Mouse (Mus musculus) CD4-positive naive resting alpha-beta T cell, adult 76 days (primary cell): ENCODE results near the gene Olfr221. TPM values are rescaled to one million over a fixed set of nuclear protein-coding genes. Genes with fewer than 3 reads are reported as not detected.

Source experiments
- total RNA-seq: library from RNA; stranded (reverse); gene quantifications from one replicate; pipeline ENCODE4 v1.2.4, GENCODE M21; 2023

Olfr221 gene
- total RNA-seq = not detected

DNA sequence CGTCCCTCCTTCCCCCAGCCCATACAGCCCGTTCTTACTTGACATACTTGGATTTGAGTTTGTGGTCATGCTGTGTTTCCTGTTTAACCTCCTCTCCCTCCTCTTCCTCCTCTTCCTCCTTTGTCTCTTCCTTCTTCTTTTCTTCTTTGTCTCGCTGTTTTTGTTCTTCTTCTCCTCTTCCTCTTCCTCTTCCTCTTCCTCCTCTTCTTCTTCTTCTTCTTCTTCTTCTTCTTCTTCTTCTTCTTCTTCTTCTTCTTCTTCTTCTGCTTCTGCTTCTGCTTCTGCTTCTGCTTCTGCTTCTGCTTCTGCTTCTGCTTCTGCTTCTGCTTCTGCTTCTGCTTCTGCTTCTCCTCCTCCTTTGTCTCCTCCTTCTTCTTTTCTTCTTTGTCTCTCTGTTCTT lies at the start of gene Olfr221:
TSS of gene Olfr221 (minus strand) at position 101 of the 400 bp plus-strand sequence.

GRCm38 (mm10) chr14:52020486-52021137 lies 21.6 kb downstream of the Olfr221 start, which contains the start of gene Zfp219:
Gene Zfp219 (minus strand): TSS chr14:52020733.

GRCm38 (mm10) chr14:52015445-52016100 lies 26.7 kb downstream of the Olfr221 start, which contains the start of gene Tmem253:
Gene Tmem253 (plus strand): TSS chr14:52015658.

DNA sequence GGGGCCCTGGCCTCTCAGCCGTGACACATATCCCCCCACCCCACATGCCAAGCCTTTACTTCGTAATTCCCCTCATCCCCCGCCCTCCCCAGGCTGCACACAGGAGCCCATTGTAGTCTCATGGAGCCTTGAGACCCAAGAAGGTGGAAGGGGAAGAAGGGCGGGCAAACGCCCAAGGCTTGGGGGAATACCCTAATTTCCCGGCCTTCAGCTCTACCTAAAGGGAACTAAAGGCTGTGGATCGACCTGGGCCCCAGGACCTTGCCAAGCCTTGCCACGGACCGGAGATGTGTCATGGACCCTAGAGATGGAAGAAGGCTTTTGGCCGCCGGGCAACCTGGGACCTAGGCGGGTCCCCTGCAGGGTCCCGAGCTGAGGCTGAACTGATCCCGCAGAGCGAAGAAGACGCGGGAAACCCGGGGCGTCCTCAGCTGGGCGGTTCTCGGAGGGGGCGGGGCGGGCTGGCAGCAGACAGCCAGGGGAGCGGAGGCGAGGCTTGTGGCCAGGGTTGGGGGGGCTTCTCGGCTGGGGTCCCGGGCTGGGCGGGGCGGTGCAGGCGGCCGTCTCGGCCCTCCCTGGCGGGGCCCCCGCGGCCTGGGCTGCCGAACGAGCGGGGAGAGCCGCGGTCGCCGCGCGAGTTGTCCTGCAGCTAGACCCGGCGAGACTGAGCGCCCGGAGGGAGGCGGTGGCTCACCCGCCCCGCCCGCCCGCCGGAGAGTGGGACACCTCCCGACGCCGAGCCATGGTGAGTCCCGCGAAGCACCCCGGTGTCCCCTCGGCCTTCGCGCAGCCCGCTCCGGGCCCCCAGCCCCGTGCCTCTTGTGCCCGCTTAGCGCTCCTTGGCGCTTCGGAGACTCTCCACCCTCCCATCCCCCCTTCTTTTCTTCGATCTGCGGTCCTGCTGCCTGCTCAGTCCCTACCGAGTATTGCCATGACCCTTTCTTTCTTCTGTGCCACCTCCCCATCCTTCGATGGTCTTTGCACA lies 57.7 kb downstream of the Olfr221 start, which contains the start of gene Arhgef40:
TSS of gene Arhgef40 (plus strand) at position 473 of the 985 bp plus-strand sequence.

Other genes with a start within 250 kb of the Olfr221 start
- gene AY358078, start 242.4 kb downstream of the Olfr221 start, total RNA-seq = not detected
- gene Ear6, start 188.8 kb downstream of the Olfr221 start, total RNA-seq = not detected
- gene Mettl17, start 157.6 kb downstream of the Olfr221 start, total RNA-seq = 51.4 TPM
- 0.67 TPM for gene Slc39a2, start 149.6 kb downstream of the Olfr221 start, total RNA-seq
- gene Ndrg2, start 128.3 kb downstream of the Olfr221 start, total RNA-seq = 12.7 TPM
- not detected for gene Tppp2, start 124.0 kb downstream of the Olfr221 start, total RNA-seq
- not detected for gene Rnase13, start 119.7 kb downstream of the Olfr221 start, total RNA-seq
- gene Arhgef40, start 57.7 kb downstream of the Olfr221 start, total RNA-seq = 0.70 TPM
- not detected for gene Tmem253, start 26.8 kb downstream of the Olfr221 start, total RNA-seq
- gene Zfp219, start 21.7 kb downstream of the Olfr221 start, total RNA-seq = 12.9 TPM
- gene Hnrnpc, start 61.6 kb upstream of the Olfr221 start, total RNA-seq = 508 TPM
- 16.8 TPM for gene Rpgrip1, start 68.2 kb upstream of the Olfr221 start, total RNA-seq
- gene Supt16, start 155.0 kb upstream of the Olfr221 start, total RNA-seq = 67.1 TPM
- gene Chd8, start 215.3 kb upstream of the Olfr221 start, total RNA-seq = 241 TPM
- gene Tox4, start 236.7 kb upstream of the Olfr221 start, total RNA-seq = 112 TPM
- 16.2 TPM for gene Rab2b, start 237.1 kb upstream of the Olfr221 start, total RNA-seq